Mouse (Mus musculus) cerebellum, postnatal 36 days (tissue): ENCODE measurements around the gene Tom1.

Experiments
- DNase-seq, 2 experiments: peaks; one replicate each; pipeline ENCODE4 v3.0.0; 2021 to 2022; ENCODE audit warnings: mixed read lengths in 2 of 2

Gene Tom1

DNA sequence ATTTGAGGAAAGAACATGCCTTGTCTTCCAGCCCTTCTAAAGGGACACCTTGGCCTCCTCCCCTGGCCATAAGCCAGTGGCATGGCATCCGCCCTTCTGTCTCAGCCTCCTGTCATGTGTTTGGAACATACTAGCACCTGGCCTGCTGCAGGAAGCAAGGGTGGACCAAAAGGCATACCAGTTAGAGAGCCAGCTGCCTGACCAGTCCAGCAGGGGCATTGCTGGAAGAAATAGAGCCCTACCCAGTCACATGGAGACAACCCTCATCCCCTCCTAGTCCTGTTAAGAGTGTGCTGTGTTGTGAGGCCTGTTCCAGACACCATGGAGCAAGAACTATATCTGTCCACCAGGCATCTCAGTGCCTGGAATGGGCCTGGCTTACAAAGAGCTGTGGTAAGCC is 12.8 kb downstream of the Tom1 start:
- DNase-seq, result peak; percentile 45

DNA sequence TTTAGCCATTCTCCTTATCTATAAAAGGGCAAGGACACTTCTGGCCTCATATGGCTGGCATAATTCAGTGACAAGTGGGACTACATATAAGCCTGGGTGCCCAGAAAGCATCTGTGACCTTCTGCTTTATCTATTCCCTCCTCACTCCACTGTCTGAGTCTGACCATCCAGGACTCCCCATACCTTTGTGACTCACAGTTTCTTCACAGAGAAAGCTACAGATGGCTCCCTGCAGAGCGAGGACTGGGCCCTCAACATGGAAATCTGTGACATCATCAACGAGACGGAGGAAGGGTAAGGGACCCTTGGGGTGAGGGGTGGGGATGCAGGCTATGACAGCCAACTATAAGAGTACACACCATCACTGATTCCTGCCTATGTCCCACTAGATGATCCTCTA is 14.3 kb downstream of the Tom1 start:
- DNase-seq, result no peak

DNA sequence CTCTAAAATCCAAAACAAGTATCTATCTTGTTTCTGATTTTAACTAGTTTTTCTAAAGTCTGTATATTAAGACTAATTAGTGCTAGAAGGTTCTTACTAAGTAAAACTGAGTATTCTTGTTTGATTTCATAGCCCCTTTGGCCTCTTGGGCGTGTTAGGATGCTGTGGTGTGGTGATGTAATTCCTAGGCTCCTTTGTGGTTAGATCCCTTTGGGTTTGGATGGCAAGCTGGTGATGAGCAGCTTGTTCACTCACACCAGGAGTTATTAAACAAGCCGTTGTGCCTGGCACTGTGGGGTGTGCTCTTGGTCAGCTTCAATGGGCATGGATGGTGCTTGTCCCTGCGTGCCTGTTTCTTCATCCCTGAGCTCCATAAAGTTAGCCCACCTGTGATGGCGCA is 19.8 kb downstream of the Tom1 start:
- DNase-seq, result no peak

DNA sequence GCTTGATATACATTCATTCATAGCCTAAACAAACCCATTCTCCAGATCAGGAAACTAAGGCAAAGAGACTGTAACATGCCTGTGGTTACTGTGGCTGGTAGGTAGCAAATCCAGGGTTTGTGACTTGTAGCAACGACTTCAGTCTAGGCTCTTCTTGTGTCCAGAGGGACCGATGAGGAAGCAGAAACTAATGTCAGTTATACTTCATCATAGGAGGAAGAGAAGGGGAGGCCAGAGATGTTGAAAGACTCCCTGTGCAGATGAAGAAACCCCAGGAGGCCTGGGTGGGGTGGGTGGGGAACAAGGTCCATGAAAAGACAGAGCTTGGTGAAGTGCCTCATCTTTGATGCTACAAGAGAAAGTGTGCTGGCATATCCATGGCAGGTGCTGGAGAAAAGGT is 22.2 kb downstream of the Tom1 start:
- DNase-seq, result no peak

DNA sequence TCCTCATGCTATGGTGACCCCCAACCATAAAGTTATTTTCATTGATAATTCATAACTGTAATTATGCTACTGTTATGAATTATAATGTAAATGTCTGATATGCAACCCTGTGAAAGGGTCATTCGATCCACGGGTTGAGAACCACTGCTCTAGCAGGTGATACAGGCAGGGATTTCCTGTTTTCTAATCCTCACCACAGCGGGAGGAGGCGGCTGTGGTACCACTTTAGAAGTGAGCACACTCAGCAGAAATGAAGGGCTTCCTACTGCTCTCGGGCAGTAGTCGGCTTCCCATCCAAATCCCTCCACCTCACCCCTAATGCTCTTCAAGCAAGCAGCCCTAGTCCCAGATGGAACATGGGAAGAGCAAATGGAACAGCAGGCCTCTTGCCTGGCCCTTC is 26.5 kb downstream of the Tom1 start:
- no peak for DNase-seq

DNA sequence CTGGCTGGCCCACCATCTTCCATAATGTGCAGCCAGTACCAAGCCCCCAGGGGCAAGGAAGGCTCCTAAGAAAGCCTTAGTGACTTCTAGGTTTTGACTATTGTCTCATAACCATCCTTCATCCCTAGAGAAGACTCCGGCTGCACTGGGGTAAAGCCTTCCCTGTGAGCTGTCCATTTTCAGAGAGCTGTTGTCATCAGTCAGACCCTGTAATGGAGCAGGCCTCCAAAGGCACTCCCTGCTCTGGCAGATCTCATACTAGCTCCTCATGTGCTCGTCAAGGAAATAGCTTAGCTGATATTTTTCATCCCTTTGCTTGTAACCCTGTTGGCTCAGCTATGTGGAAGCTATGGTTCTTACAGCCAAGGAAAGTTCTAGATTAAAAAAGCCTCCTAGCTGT is 27.3 kb downstream of the Tom1 start:
- DNase-seq, result no peak

DNA sequence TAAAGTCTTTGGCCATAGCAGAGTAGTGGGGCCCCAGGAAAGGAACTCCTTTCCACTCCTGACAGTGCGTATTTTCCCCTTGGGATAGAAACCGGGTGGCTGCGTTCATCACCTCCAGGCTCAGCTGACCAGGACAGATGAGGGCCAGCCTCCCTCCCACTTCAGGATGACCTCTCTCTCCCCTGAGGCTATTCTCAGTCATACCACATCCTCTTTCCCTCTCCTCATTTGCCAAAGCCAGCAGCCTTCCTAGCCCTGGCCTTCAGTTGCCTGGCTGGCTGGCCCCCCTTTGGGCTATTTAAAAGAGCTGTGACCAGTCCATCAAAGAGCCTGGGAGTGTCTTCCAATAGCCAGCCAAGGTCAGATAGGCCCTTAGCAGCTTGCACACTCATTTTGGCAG is 29.8 kb downstream of the Tom1 start:
- no peak for DNase-seq

DNA sequence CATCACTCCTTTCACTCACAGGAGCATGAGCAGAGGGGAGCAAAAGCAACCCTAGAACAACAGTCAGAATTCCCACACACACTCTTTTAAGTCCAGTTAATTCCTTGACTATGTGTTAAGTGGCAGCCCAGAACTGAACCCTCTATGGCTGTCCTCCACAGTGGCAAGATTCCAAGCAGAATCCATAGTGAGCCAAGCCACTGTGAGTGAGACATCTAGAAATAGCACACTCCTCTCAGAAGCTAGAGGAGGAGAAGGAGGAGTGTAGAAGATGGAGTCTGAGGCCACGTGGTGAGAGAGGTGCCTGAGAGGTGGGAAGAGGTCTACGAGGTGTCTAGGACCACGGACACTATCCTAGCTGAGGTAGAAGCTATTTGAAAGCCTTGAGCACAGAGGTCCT is 31.3 kb downstream of the Tom1 start:
- no peak for DNase-seq

DNA sequence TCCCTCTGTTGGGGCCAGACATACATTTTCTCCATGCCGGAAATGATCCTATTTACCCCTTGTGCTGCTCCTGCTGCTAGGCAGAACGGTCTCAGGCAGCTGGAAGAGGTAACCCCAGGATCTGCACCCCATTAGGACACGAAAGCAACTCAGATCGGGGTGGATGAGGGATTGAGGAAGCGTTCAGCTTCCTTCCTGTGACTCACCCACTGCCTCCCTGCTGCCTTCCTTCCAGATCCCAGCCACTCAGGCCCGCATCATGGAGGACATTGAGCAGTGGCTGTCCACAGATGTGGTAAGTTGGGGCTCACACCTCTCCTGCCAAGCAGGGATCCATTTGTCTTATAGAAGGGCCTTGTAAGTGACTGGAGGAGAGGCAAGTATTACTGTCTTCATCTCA is 33.8 kb downstream of the Tom1 start:
- DNase-seq, result no peak

DNA sequence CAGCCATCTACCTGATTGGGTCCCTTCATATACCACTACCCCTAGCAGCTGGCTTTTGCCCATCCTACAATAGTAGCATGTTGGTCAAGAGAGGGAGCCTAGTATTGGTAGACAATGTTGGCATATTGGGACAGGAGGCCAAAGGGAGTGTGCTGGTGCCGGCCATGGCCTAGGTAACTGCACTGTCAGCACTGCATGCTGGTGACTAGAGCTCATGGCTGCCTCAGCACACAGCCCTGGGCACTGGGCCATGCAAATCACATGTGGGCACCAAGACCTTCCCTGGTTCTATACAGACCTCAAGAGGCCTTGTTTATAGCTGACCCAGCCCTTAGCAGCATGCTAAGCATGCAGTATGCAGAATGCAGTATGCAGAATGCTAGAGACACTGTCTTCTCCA is 36.8 kb downstream of the Tom1 start:
- no peak for DNase-seq

DNA sequence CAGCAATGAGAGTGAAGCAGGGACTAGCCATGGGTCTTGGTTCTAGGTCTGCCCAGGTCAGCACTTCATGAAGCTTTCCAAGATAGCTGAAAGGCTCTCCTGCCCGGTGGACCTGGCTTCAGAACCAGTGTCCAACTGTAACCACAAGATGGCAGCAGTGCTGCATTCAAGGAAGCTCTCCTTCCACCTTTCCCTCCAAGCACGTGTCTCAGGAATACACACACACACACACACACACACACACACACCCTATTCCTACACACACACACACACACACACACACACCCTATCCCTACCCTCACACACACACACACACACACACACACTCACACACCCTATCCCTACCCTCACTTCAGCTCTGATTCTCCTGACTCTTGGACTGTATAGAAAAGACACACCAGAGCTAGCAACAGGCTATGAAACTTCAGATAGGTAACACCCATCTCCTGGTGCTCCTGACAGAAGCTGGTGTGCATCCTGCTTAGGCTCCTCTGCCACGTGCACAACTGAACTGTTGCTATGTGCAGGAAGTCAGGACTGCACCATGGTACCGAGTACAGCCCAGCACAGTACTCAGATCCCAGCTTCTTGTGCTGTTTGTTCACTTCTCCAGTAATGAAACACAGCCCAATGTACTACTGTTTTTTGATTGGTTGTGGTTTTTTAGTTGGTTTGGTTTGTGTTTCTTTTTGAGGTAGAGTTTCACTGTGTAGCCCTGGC is 38.3 kb downstream of the Tom1 start:
- DNase-seq, result peak; percentile 79 to 83

DNA sequence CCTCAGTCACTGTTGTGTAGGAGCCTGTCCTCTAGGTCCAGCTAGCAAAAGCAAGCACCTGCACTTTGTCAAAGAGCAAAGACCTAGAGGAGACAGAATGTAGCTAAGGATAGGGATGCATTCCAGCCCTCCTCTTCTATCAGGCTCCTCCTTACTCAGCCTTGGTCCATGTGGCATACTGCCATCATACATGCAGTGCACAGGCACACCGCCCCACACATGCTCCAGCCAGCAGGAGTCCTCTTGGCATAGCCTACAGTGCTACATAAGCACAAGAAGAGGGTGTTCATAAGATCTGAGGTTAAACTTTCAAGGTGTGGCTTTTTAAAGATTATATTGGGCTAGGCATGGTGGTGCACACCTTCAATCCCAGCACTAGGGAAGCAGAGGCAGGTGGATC is 41.4 kb downstream of the Tom1 start:
- DNase-seq, result no peak

DNA sequence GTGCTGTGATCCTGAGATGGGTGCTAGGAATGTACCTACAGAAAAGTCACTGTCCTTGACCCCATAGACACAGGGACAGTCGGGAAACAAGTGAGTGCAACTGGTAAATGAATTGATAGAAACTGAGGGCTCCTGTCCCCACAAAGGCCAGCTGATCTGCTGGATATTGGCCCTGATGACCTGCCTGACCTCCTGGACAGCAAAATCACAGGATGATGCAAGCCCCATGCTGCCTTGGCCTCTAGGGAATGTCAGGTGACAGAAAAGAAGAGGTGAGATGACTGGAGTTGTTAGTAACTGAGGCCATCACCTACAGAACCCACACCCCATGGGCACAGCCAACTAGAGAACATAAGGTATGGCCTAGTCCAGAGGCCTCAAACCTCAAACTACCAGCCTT is 44.7 kb downstream of the Tom1 start:
- DNase-seq, result no peak

DNA sequence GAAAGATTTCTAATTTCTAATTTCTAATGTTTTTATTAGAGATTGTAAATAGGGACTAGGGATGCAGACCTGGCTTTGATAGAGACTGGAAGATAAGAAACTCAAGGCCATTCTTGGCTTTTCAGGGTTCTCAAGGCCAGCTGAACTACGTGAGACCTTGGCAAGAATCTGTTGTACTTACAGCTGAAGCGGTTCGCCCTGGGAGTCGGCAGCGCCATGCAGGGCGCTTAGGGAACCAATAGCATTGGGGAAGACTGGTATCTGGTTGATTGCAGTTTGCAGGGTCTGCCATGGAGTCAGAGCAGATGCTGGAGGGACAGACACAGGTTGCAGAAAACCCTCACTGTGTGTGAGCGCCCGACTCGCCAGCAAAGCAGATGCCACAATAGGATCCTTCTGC is 45.3 kb downstream of the Tom1 start:
- DNase-seq, result no peak

DNA sequence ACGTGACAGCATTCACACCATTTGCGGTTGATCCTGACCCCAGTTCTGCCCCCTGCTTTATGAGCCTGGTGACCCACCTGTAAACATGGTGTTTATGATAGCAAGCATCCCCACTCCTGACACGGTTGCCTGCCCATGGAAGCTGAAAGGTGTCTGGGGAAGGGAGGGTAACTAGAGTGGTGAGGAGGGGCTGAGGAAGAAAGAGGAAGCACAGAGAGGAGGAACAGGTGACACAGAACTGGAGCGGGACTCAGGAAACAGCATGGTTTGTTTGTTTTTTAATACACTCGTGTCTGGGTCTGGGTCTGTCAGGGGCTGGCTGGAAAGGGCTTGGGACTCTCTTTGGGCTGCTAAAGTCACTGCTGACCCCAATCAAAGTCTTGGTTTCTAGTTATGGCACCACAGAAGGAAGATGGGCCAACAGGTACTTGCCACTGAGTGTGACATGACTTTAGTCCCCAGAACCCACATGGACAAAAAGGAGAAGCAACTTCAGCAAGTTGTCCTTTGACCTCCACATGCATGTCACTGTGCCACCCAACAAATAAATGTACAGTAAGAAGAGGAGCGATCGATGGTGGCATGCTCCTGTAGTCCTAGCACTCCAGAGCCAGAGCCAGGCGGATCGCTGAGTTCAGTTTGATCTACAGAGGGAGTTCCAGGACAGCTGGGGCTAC is 48.0 kb downstream of the Tom1 start:
- no peak for DNase-seq

DNA sequence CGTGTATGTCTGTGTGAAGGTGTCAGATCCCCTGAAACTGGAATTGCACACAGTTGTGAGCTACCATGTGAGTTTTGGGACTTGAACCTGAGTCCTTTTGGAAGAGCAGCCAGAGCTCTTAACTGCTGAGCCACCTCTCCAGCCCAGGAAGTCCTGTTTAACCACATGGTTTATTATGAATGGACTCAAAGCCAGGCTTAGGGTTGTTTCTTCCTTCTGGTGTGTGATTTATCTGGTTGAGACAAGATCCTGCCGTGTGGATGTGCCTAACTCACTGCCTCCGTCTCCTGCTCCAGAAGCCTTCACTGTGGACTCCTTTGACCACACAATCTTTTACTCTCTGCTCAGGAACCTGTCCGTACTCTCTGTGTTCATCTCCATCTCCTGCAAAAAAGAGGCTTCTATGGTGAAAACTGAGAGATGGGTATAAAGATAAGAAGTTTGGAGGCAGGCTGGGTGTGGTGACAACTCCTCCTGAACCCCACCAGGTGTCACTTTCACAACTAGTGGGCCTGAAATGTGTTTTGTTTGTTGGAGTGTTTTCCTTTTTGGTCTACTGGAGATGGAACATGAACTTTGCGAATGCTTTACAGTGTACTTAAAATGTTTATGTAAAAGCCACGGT is 48.8 kb downstream of the Tom1 start:
- DNase-seq, result no peak

DNA sequence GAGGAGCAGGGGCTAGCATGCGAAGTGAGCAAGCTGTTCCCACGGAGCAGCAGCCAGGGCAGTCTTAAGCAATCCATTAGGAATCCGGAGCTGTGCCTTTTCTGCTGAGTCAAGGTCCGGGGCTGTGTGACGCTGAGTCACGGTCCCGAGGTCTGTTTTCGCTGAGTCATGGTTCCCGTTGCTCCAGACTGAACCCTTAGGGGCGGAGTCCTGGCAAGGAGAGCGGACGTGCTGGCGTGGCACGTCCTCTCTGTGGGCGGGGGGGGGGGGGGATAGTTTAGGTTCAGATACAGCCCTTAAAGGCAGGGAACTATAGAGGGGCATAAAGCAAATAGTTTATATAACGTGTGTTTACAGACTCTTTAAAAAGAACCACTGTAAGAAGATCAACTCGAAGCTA is 50.3 kb downstream of the Tom1 start:
- DNase-seq, result peak; percentile 68 to 71

DNA sequence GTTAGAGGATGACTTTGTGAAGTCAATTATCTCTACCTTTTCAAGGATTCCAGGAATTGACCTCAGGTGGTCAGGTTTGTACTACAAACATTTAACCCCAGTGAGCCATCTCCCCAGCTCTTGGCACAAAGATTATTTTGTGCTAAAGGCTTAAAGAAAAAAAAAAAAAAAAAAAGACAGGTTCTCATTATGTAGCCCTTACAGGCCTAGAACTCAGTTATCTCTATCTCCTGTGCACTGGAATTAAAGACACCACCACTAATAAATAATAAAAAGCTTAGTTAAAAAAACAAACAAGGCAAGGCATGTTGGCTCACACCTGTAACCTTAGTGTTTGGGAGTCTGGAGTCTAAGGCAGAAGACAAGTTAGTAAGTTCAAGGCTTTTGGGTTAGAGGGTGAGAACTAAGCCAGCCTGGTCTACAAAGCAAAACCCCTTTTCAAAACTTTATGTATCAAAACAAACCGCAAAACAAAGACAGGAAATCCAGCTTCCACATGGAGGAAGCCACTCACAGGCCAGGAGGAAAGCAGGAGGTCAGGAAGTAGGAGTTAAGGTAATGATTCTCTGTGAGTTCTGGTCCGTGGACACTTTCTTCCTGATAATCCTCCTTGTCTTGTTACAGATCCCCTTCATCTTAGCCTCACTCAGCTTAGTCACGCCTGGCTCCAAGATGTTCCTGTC is 51.0 kb downstream of the Tom1 start:
- no peak for DNase-seq

DNA sequence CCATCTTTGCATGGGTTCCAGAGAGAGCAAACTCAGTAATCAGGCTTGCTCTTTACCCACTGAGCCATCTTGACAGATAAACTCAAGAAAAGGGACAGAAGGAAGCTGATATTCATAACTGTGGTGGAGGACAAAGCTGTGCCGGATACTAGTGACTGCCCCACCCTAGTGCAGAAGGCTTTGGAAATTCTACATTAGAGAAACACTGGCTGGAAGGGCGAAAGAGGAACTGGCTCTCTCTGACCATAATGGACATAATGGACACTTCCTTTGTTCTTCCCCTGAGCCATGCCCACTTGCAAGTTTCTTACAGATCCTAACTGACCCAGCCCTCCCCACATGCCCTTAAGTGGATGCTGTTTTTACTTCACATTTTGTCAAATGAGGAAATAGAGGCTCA is 52.5 kb downstream of the Tom1 start:
- DNase-seq, result no peak

DNA sequence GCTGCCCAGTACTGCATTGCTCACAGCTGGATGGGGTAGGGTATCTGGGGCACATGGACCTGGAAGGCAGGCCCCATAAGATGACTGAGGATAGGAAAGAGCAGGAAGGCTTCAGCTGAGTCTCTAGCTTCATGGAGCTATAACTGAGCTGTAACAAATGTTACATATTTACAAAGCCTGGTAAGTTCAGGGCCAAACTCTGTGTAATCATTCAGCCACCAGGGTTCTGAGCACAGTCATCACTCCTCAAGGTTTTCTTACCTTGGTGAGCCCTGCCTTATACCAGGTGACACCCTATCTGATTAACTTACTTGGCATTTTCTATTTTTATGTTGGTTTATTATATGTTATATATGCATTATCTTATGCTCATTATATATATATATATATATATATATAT is 53.6 kb downstream of the Tom1 start:
- DNase-seq, result no peak

DNA sequence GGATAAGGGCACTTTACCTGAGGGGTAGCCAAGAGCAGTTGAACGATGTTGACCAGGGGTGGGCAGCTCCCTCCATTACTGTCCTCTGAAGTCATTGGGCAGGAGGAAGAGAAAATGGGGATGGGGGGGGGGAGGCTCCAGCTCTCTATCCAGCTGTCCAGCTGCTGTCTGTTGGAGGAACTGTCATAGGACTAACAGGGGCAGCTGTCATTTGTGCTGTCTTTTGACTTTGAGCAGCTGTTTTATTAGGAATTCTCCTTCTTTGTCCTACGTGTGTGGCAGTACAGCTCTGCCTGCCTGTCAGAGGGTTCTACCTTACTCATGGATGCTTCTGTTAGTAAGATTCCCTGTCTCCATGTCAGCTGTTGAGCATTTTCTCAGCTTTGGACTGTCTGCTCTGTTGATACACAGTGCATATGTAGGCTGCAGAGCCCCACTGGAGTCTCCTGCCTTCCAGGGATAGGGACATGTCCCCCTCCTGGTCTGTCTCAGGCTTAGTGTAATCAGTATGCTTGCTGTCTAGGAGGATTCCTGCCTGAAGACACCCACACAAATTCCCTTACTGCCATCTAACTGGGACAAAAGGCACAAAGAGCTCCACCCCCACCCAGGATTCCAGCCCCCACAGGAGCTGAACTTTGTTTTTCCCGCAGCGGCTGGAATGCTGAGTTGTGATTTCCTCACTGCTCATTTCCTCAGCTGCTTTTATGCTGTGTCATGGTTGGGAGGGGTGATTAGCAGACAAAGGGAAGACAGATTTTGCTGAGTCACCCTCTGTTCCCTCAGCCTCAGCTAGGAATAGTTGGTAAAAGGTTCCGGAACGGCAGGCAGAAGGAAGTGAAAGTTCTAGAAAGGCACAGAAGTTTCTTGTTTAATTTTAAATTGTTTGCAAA is 55.7 kb downstream of the Tom1 start:
- no peak for DNase-seq

DNA sequence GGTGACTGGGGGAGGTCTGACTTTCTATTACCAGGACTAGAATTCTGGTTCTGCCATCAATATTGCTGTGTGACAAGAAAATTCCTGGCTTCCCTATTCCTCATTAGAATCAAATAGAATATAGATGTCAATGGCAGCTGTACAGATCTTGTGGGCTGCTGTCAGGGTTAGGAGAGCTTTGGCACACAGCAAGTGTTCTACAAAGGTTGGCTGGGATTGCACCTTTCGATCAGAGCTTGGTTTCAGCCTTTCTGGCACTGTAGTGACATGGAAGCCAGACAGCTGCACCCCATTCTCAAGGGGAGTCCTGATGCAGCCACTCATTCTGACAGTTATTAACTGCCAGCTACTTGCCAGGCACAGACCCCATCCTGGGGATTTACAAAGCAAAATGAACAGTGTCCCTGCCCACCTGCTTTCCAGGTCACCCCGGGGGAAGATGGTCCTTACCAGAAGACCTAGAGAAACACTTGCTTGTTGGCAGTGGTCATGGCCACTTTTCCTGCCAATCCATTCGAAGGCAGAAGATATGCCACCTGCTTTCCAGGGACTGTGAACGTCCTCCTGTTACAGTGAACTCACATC is 57.4 kb downstream of the Tom1 start:
- no peak for DNase-seq
